Mouse (Mus musculus): Measurements from ENCODE around the gene Nsmf.

Gene Nsmf

GRCm38 (mm10) chr2:25054221-25055067 is at the start of gene Nsmf:
Gene Nsmf, plus strand, starts transcription at chr2:25054355.
- DNase-seq: peak; percentile 78 to 81

GRCm38 (mm10) chr2:25006767-25007166 is 47.4 kb upstream of the Nsmf start:
- DNase-seq: no peak

- DNase-seq: no peak
Observed at GRCm38 (mm10) chr2:25008250-25008649, 45.9 kb upstream of the Nsmf start.

- DNase-seq: no peak
Observed at GRCm38 (mm10) chr2:25022678-25023077, 31.5 kb upstream of the Nsmf start.

- DNase-seq: no peak
Observed at GRCm38 (mm10) chr2:25025109-25025508, 29.0 kb upstream of the Nsmf start.

GRCm38 (mm10) chr2:25034994-25035393 is 19.2 kb upstream of the Nsmf start:
- no peak for DNase-seq

- no peak for DNase-seq
Observed at GRCm38 (mm10) chr2:25040089-25040488, 14.1 kb upstream of the Nsmf start.

- peak; percentile 82 to 89 for DNase-seq
Observed at GRCm38 (mm10) chr2:25050921-25051320, 3.2 kb upstream of the Nsmf start.

- DNase-seq: no peak
Observed at GRCm38 (mm10) chr2:25051450-25051849, 2.7 kb upstream of the Nsmf start.

- DNase-seq: no peak
Observed at GRCm38 (mm10) chr2:25053101-25053500, 1.1 kb upstream of the Nsmf start.

- DNase-seq: peak; percentile 68 to 81
Observed at GRCm38 (mm10) chr2:25055068-25055405, 882 bp downstream of the Nsmf start.

- DNase-seq: peak; percentile 32
Observed at GRCm38 (mm10) chr2:25055409-25056155, 1.4 kb downstream of the Nsmf start.

GRCm38 (mm10) chr2:25058926-25059325 is 4.8 kb downstream of the Nsmf start:
- DNase-seq: peak in 1 of 2 experiments; percentile 39

- no peak for DNase-seq
Observed at GRCm38 (mm10) chr2:25063523-25063922, 9.4 kb downstream of the Nsmf start.

GRCm38 (mm10) chr2:25064285-25064684 is 10.1 kb downstream of the Nsmf start:
- no peak for DNase-seq

- DNase-seq: no peak
Observed at GRCm38 (mm10) chr2:25065537-25065936, 11.4 kb downstream of the Nsmf start.

GRCm38 (mm10) chr2:25066552-25066951 is 12.4 kb downstream of the Nsmf start:
- DNase-seq: no peak

GRCm38 (mm10) chr2:25069537-25069936 is 15.4 kb downstream of the Nsmf start:
- no peak for DNase-seq

GRCm38 (mm10) chr2:25072398-25072797 is 18.2 kb downstream of the Nsmf start:
- no peak for DNase-seq

- no peak for DNase-seq
Observed at GRCm38 (mm10) chr2:25075506-25075905, 21.4 kb downstream of the Nsmf start.

- no peak for DNase-seq
Observed at GRCm38 (mm10) chr2:25078967-25079366, 24.8 kb downstream of the Nsmf start.

- no peak for DNase-seq
Observed at GRCm38 (mm10) chr2:25080076-25080475, 25.9 kb downstream of the Nsmf start, which contains the start of gene Entpd8. Gene Entpd8, plus strand, starts transcription at chr2:25080304.

GRCm38 (mm10) chr2:25083697-25084096 is 29.5 kb downstream of the Nsmf start:
- DNase-seq: no peak

- DNase-seq: peak; percentile 41 to 51
Observed at GRCm38 (mm10) chr2:25085571-25085970, 31.4 kb downstream of the Nsmf start.
